Mouse (Mus musculus) C2C12 (cell line): Measurements from ENCODE around the gene Mlxipl. TPM values are rescaled to one million over a fixed set of nuclear protein-coding genes. Genes with fewer than 3 reads are reported as not detected.

ENCODE experiments used
- H3K27me3 ChIP-seq: one replicate; pipeline ENCODE4 v1.6.1; 2011; ENCODE audit not compliant: control insufficient read depth, insufficient read depth, insufficient read length
- H3K36me3 ChIP-seq: one replicate; pipeline ENCODE4 v1.6.1; 2011; ENCODE audit not compliant: control insufficient read depth, insufficient read depth
- H3K4me3 ChIP-seq: one replicate; pipeline ENCODE4 v1.5.1; 2011; ENCODE audit warnings: mild to moderate bottlenecking, control low read depth; ENCODE audit not compliant: poor library complexity, insufficient read depth, severe bottlenecking
- H3K79me2 ChIP-seq: one replicate; pipeline ENCODE4 v1.6.1; 2011; ENCODE audit not compliant: control insufficient read depth, insufficient read depth
- H3K79me3 ChIP-seq: one replicate; pipeline ENCODE4 v1.6.1; 2011; ENCODE audit warnings: low read depth, control low read depth
- H3ac ChIP-seq: one replicate; pipeline ENCODE3; 2011; ENCODE audit warnings: low read depth; ENCODE audit not compliant: control insufficient read depth, insufficient read length
- CEBPB ChIP-seq: IDR thresholded peaks from one replicate; pipeline ENCODE4 v1.6.1; 2011; ENCODE audit warnings: low read depth, mild to moderate bottlenecking, control low read depth, moderate library complexity
- CTCF ChIP-seq: IDR thresholded peaks from one replicate; pipeline ENCODE4 v1.5.1; 2011; ENCODE audit not compliant: control insufficient read depth, insufficient read depth, insufficient read length
- FOSL1 ChIP-seq: IDR thresholded peaks from one replicate; pipeline ENCODE4 v1.8.0; 2011; ENCODE audit warnings: mild to moderate bottlenecking, low read length; ENCODE audit not compliant: poor library complexity, insufficient read depth, severe bottlenecking
- MAX ChIP-seq: IDR thresholded peaks from one replicate; pipeline ENCODE4 v1.6.1; 2011; ENCODE audit warnings: mild to moderate bottlenecking, control low read depth
- MYOD1 ChIP-seq: IDR thresholded peaks from one replicate; pipeline ENCODE4 v1.6.1; 2011; ENCODE audit warnings: low read depth; ENCODE audit not compliant: control insufficient read depth, insufficient read length
- MYOG ChIP-seq: IDR thresholded peaks from one replicate; pipeline ENCODE4 v1.6.1; 2011; ENCODE audit not compliant: control insufficient read depth, insufficient read length; ENCODE audit errors: extremely low read depth
- USF1 ChIP-seq: IDR thresholded peaks from one replicate; pipeline ENCODE4 v1.6.1; 2011; ENCODE audit warnings: low read depth, mild to moderate bottlenecking, control low read depth, moderate library complexity
- polyA plus RNA-seq: library from polyadenylated mRNA; unstranded; fragments of >200 nt; fragmentation: generic; extraction: Trizol; gene quantifications from one replicate; pipeline ENCODE4 v1.2.1, GENCODE M21; 2012; ENCODE audit warnings: missing spikeins

The Mlxipl gene
- polyA plus RNA-seq, 1 experiment = not detected

DNA sequence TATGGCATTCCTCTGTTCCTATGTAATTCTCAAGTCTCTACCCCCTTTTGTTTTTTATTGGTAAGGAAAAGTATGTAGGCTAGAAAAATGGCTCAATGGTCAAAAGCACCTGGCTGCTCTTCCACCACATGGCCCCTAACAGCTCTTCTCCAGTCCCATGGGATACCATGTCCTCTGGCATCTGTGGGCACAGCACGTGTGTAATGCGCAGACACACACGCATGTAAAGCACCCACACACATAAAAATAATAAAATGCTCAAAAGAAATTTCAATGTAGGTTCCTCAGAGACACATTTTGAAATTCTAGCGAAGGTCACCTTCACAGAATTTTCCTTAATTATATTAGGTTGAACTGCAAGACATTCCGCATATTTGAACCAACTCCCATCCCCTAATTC, 79.8 kb downstream of the Mlxipl start:
- Histone ChIP-seq H3K27me3 (no peaks in the 10 kb centered on the region), H3K4me3 (peak overlapping the region; percentile 68), H3ac (no peak overlapping the region), H3K79me2 (peaks cover 22% of the 10 kb centered on the region), H3K36me3 (peaks cover 15% of the 10 kb centered on the region), H3K79me3 (peaks cover 17% of the 10 kb centered on the region)
- TF ChIP-seq CTCF = no peak
- no peak for TF ChIP-seq CEBPB
- TF ChIP-seq USF1 = no peak
- no peak for TF ChIP-seq MAX
- no peak for TF ChIP-seq MYOG
- TF ChIP-seq FOSL1 = no peak
- TF ChIP-seq MYOD1 = no peak

DNA sequence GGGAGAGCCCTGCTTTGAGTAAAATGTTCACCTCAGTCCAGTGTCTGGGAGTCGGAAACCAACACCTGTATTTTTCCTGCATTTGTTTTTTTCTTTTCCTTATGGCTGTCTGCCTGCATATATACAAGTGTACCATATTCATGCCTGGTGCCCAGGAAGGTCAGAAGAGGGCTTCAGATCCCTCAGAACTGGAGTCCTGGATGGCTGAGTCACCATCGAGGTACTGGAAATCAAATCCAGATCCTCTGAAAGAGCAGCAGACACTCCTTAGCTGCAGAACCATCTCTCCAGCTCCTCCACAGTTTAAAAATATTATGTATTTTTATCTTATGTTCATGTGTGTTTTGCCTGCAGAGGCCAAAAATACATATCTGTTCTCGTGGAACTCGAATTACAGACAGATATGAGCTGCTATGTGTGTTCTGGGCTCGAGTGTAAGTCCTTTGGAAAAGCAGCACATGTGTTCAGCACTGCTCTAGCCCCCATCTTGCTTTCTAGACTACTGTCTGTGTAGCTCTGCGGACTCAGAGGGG, 82.1 kb downstream of the Mlxipl start:
- Histone ChIP-seq H3ac (no peak overlapping the region), H3K79me2 (peaks cover 22% of the 10 kb centered on the region), H3K36me3 (peaks cover 24% of the 10 kb centered on the region), H3K4me3 (no peak overlapping the region), H3K27me3 (no peaks in the 10 kb centered on the region), H3K79me3 (peaks cover 17% of the 10 kb centered on the region)
- no peak for TF ChIP-seq CEBPB
- TF ChIP-seq MYOD1 = no peak
- TF ChIP-seq CTCF = no peak
- no peak for TF ChIP-seq FOSL1

GRCm38 (mm10) chr5:135172986-135173385, 83.3 kb downstream of the Mlxipl start:
- Histone ChIP-seq H3K36me3 (peaks cover 30% of the 10 kb centered on the region), H3ac (no peak overlapping the region), H3K27me3 (no peaks in the 10 kb centered on the region), H3K4me3 (no peak overlapping the region), H3K79me2 (peaks cover 22% of the 10 kb centered on the region), H3K79me3 (peaks cover 17% of the 10 kb centered on the region)
- TF ChIP-seq MYOD1 (no peak), CEBPB (no peak), CTCF (no peak), USF1 (no peak), FOSL1 (no peak), MAX (no peak), MYOG (no peak)

GRCm38 (mm10) chr5:135175086-135175485, 85.4 kb downstream of the Mlxipl start:
- Histone ChIP-seq H3K79me2 (peaks cover 9% of the 10 kb centered on the region), H3ac (no peak overlapping the region), H3K79me3 (peaks cover 5% of the 10 kb centered on the region), H3K36me3 (peaks cover 42% of the 10 kb centered on the region), H3K27me3 (no peaks in the 10 kb centered on the region), H3K4me3 (no peak overlapping the region)
- TF ChIP-seq MYOG (no peak), MAX (no peak), MYOD1 (no peak), USF1 (no peak), CEBPB (no peak), CTCF (no peak), FOSL1 (no peak)

DNA sequence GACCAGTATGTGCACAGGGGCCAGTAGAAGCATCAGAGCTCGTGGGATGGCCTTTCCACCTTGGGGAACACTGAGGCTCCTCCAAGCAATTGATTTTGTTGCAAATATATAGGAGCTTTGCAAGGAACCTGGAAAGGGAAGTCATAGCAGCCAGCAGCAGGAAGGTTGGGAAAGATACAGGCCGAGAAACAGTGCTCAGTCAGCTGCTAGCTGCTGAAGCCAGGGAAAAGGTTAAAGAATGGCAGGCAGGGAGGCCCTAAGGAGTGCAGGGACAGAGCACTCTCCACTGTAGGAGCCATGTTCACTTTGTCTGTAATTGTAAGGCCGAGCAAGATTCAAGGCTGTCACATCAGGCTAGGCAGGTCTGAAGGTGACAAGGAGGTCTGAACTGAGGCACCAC, 88.8 kb downstream of the Mlxipl start:
- Histone ChIP-seq H3ac (no peak overlapping the region), H3K79me2 (no peaks in the 10 kb centered on the region), H3K36me3 (peaks cover 51% of the 10 kb centered on the region), H3K4me3 (no peak overlapping the region), H3K79me3 (no peaks in the 10 kb centered on the region), H3K27me3 (no peaks in the 10 kb centered on the region)
- TF ChIP-seq CTCF (no peak), USF1 (no peak), FOSL1 (no peak), CEBPB (no peak), MAX (no peak), MYOG (no peak), MYOD1 (no peak)

DNA sequence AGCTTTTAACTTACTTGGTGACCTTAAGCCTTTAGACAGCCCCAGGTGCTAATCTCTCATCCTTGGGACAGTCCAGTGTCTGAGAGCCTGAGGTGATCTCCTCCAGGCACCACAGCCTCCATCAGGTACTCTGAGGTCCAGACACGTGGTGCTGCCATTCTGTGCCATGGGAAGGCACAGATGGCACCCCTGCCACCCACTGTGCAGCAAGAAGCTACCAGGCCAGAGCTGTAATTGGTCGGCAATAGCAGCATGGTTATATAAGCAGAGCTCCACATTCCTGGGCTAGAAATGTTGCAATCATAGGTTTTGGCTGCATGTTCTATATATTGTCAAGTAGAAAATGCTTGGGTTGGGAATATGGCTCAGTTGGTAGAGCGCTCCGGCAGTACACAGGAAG, 89.3 kb downstream of the Mlxipl start:
- no peaks in the 10 kb centered on the region for H3K27me3 ChIP-seq
- H3ac ChIP-seq = no peak overlapping the region
- no peak overlapping the region for H3K4me3 ChIP-seq
- peaks cover 51% of the 10 kb centered on the region for H3K36me3 ChIP-seq
- TF ChIP-seq MYOG (no peak), CTCF (no peak), USF1 (no peak), CEBPB (no peak), FOSL1 (no peak), MAX (no peak), MYOD1 (no peak)
- no peaks in the 10 kb centered on the region for H3K79me3 ChIP-seq
- no peaks in the 10 kb centered on the region for H3K79me2 ChIP-seq
